Mouse (Mus musculus) MEL (cell line): ENCODE data around the gene Tmem198. TPM values are rescaled to one million over a fixed set of nuclear protein-coding genes. Genes with fewer than 3 reads are reported as not detected.

Source experiments
- DNase-seq: peaks from one replicate; pipeline ENCODE4 v3.0.0; 2011; ENCODE audit warnings: low read depth, low spot score
- H3K27ac ChIP-seq: 2 replicates; pipeline ENCODE4 v1.5.1; 2012; ENCODE audit warnings: low read depth, mild to moderate bottlenecking, control low read depth, low read length, moderate library complexity; ENCODE audit not compliant: control insufficient read depth
- H3K27me3 ChIP-seq, 2 experiments: fragments of 150-350 bp in 1 of 2; sonication (generic) in 1 of 2; 2 replicates each; pipeline ENCODE4 v1.6.1; 2012; ENCODE audit warnings: low read length in 2 of 2, mild to moderate bottlenecking in 2 of 2, improper control_type of control experiment in 1 of 2, moderate library complexity in 1 of 2; ENCODE audit not compliant: insufficient read depth in 2 of 2, control insufficient read depth in 1 of 2
- H3K36me3 ChIP-seq, 2 experiments: 2 replicates each; pipeline ENCODE4 v1.6.1; 2012 to 2014; ENCODE audit warnings: low read length in 2 of 2, improper control_type of control experiment in 1 of 2, inconsistent platforms in 1 of 2, mild to moderate bottlenecking in 1 of 2; ENCODE audit not compliant: insufficient read depth in 2 of 2, control insufficient read depth in 1 of 2
- H3K4me1 ChIP-seq, 2 experiments: fragments of 150-350 bp in 1 of 2; sonication (generic) in 1 of 2; 2 replicates each; pipeline ENCODE4 v1.6.1; 2012; ENCODE audit warnings: low read length in 2 of 2, improper control_type of control experiment in 1 of 2, mild to moderate bottlenecking in 1 of 2; ENCODE audit not compliant: insufficient read depth in 2 of 2, control insufficient read depth in 1 of 2
- H3K4me3 ChIP-seq, 2 experiments: fragments of 150-350 bp in 1 of 2; sonication (generic) in 1 of 2; 2 replicates each; pipeline ENCODE4 v1.5.1; 2012; ENCODE audit warnings: low read depth in 2 of 2, low read length in 2 of 2, mild to moderate bottlenecking in 2 of 2, moderate library complexity in 2 of 2, control low read depth in 1 of 2, improper control_type of control experiment in 1 of 2; ENCODE audit not compliant: control insufficient read depth in 1 of 2, insufficient read depth in 1 of 2
- H3K79me2 ChIP-seq: 2 replicates; pipeline ENCODE4 v1.6.1; 2012; ENCODE audit warnings: mild to moderate bottlenecking, low read length, moderate library complexity; ENCODE audit not compliant: control insufficient read depth, poor library complexity, insufficient read depth
- H3K9ac ChIP-seq: 2 replicates; pipeline ENCODE4 v1.6.1; 2012; ENCODE audit warnings: low read depth, mild to moderate bottlenecking, control low read depth, low read length, moderate library complexity; ENCODE audit not compliant: control insufficient read depth, poor library complexity, severe bottlenecking
- H3K9me3 ChIP-seq: fragments of 150-350 bp; sonication (generic); replicated peaks from 2 replicates; pipeline ENCODE4 v1.6.1; 2012; ENCODE audit warnings: mild to moderate bottlenecking, low read length, improper control_type of control experiment, moderate library complexity; ENCODE audit not compliant: insufficient read depth
- CHD1 ChIP-seq: IDR thresholded peaks from 2 replicates; pipeline ENCODE4 v1.6.1; 2012; ENCODE audit warnings: low read depth, mild to moderate bottlenecking, inconsistent platforms, low read length, improper control_type of control experiment
- CTCF ChIP-seq, 3 experiments: IDR thresholded peaks in 2 of 3; conservative IDR thresholded peaks in 1 of 3; 2 replicates each; pipeline ENCODE4 v1.5.1; 2011 to 2012; ENCODE audit warnings: low read length in 3 of 3, low read depth in 2 of 3, mild to moderate bottlenecking in 2 of 3, improper control_type of control experiment in 1 of 3, inconsistent platforms in 1 of 3, mixed read lengths in 1 of 3, moderate library complexity in 1 of 3; ENCODE audit not compliant: control insufficient read depth in 1 of 3, insufficient read depth in 1 of 3, poor library complexity in 1 of 3, severe bottlenecking in 1 of 3
- E2F4 ChIP-seq: IDR thresholded peaks from 2 replicates; pipeline ENCODE4 v1.6.1; 2011; ENCODE audit warnings: low read depth, low read length, improper control_type of control experiment, borderline replicate concordance
- ELF1 ChIP-seq: IDR thresholded peaks from 2 replicates; pipeline ENCODE4 v1.6.1; 2014; ENCODE audit warnings: low read depth, mild to moderate bottlenecking, inconsistent platforms, low read length, improper control_type of control experiment, moderate library complexity
- EP300 ChIP-seq, 2 experiments: IDR thresholded peaks; 2 replicates each; pipeline ENCODE4 v1.6.1; 2011; ENCODE audit warnings: improper control_type of control experiment in 2 of 2, low read length in 2 of 2, low read depth in 1 of 2, mild to moderate bottlenecking in 1 of 2
- ETS1 ChIP-seq: IDR thresholded peaks from 2 replicates; pipeline ENCODE4 v1.6.1; 2012; ENCODE audit warnings: low read depth, mild to moderate bottlenecking, inconsistent platforms, low read length, improper control_type of control experiment, moderate library complexity
- HCFC1 ChIP-seq: IDR thresholded peaks from 2 replicates; pipeline ENCODE4 v1.6.1; 2012; ENCODE audit warnings: low read depth, mild to moderate bottlenecking, inconsistent platforms, low read length, improper control_type of control experiment, moderate library complexity
- MAX ChIP-seq: IDR thresholded peaks from 2 replicates; pipeline ENCODE4 v1.6.1; 2011; ENCODE audit warnings: low read length, improper control_type of control experiment
- MAZ ChIP-seq: IDR thresholded peaks from 2 replicates; pipeline ENCODE4 v1.6.1; 2012; ENCODE audit warnings: low read depth, mild to moderate bottlenecking, inconsistent platforms, low read length, improper control_type of control experiment
- MXI1 ChIP-seq: IDR thresholded peaks from 2 replicates; pipeline ENCODE4 v1.6.1; 2011; ENCODE audit warnings: mild to moderate bottlenecking, low read depth, low read length, improper control_type of control experiment
- MYB ChIP-seq: IDR thresholded peaks from 2 replicates; pipeline ENCODE4 v1.6.1; 2011; ENCODE audit warnings: mild to moderate bottlenecking, low read depth, low read length, improper control_type of control experiment
- MYC ChIP-seq: IDR thresholded peaks from 2 replicates; pipeline ENCODE4 v1.6.1; 2011; ENCODE audit warnings: low read depth, mild to moderate bottlenecking, low read length, improper control_type of control experiment, moderate library complexity
- NELFE ChIP-seq: IDR thresholded peaks from 2 replicates; pipeline ENCODE4 v1.6.1; 2011; ENCODE audit warnings: low read depth, low read length, improper control_type of control experiment
- NRF1 ChIP-seq: IDR thresholded peaks from 2 replicates; pipeline ENCODE4 v1.6.1; 2014; ENCODE audit warnings: low read depth, mild to moderate bottlenecking, inconsistent platforms, low read length, improper control_type of control experiment, moderate library complexity; ENCODE audit not compliant: poor library complexity, insufficient read depth, severe bottlenecking
- POLR2A ChIP-seq, 2 experiments: IDR thresholded peaks; 2 replicates each; pipeline ENCODE4 v1.6.1; 2011 to 2012; ENCODE audit warnings: low read length in 2 of 2, mild to moderate bottlenecking in 2 of 2, control low read depth in 1 of 2, improper control_type of control experiment in 1 of 2, low read depth in 1 of 2, moderate library complexity in 1 of 2; ENCODE audit not compliant: control insufficient read depth in 1 of 2, insufficient read depth in 1 of 2, poor library complexity in 1 of 2
- POLR2AphosphoS2 ChIP-seq: IDR thresholded peaks from 2 replicates; pipeline ENCODE4 v1.6.1; 2011; ENCODE audit warnings: low read length, improper control_type of control experiment
- RCOR1 ChIP-seq: IDR thresholded peaks from 2 replicates; pipeline ENCODE4 v1.6.1; 2012; ENCODE audit warnings: low read depth, mild to moderate bottlenecking, inconsistent platforms, low read length, improper control_type of control experiment
- SIN3A ChIP-seq: IDR thresholded peaks from 2 replicates; pipeline ENCODE4 v1.6.1; 2012; ENCODE audit warnings: low read length, improper control_type of control experiment, inconsistent platforms
- SMC3 ChIP-seq: IDR thresholded peaks from 2 replicates; pipeline ENCODE4 v1.6.1; 2011; ENCODE audit warnings: low read depth, low read length, improper control_type of control experiment
- TBP ChIP-seq: IDR thresholded peaks from 2 replicates; pipeline ENCODE4 v1.8.0; 2011; ENCODE audit warnings: low read depth, low read length, improper control_type of control experiment
- TCF12 ChIP-seq: IDR thresholded peaks from 2 replicates; pipeline ENCODE4 v1.6.1; 2014; ENCODE audit warnings: low read depth, mild to moderate bottlenecking, inconsistent platforms, low read length, improper control_type of control experiment, moderate library complexity
- USF1 ChIP-seq: IDR thresholded peaks from 2 replicates; pipeline ENCODE4 v1.6.1; 2014; ENCODE audit warnings: low read depth, mild to moderate bottlenecking, inconsistent platforms, low read length, improper control_type of control experiment, moderate library complexity
- USF2 ChIP-seq, 2 experiments: IDR thresholded peaks; 2 replicates each; pipeline ENCODE4 v1.6.1; 2011 to 2012; ENCODE audit warnings: improper control_type of control experiment in 2 of 2, low read length in 2 of 2, borderline replicate concordance in 1 of 2, inconsistent platforms in 1 of 2, low read depth in 1 of 2, mild to moderate bottlenecking in 1 of 2; ENCODE audit not compliant: insufficient read depth in 1 of 2
- ZC3H11A ChIP-seq: IDR thresholded peaks from 2 replicates; pipeline ENCODE4 v1.6.1; 2012; ENCODE audit warnings: low read depth, mild to moderate bottlenecking, inconsistent platforms, low read length, improper control_type of control experiment
- ZKSCAN1 ChIP-seq: IDR thresholded peaks from 2 replicates; pipeline ENCODE4 v1.6.1; 2012; ENCODE audit warnings: low read depth, mild to moderate bottlenecking, inconsistent platforms, low read length, improper control_type of control experiment, moderate library complexity
- ZMIZ1 ChIP-seq: IDR thresholded peaks from 2 replicates; pipeline ENCODE4 v1.6.1; 2012; ENCODE audit warnings: low read depth, mild to moderate bottlenecking, inconsistent platforms, low read length, improper control_type of control experiment, moderate library complexity
- ZNF384 ChIP-seq: IDR thresholded peaks from 2 replicates; pipeline ENCODE4 v1.6.1; 2012; ENCODE audit warnings: low read depth, mild to moderate bottlenecking, inconsistent platforms, low read length, improper control_type of control experiment
- polyA plus RNA-seq, 2 experiments: library from polyadenylated mRNA; stranded (reverse) in 1 of 2; unstranded in 1 of 2; fragments of >175 nt in 1 of 2; fragments of >200 nt in 1 of 2; gene quantifications; 2 replicates each; pipeline versions ENCODE4 v1.2.1 to v1.2.4; 2012; ENCODE audit warnings: low replicate concordance in 2 of 2, low read depth in 1 of 2; ENCODE audit not compliant: insufficient read length in 2 of 2, insufficient read depth in 1 of 2, missing spikeins in 1 of 2
- total RNA-seq: library from RNA; depleted of rRNA; stranded (reverse); fragments of 300-350 nt; gene quantifications from 2 replicates; pipeline ENCODE4 v1.2.3, GENCODE M21; 2012

The Tmem198 gene
- total and polyA plus RNA-seq, 3 experiments = 0.65 to 1.4 TPM; not detected in 1

- no peak overlapping the region for H3K4me3 ChIP-seq
- peaks cover 2% of the 10 kb centered on the region; the same call in 1 of the 2 replicates for H3K79me2 ChIP-seq
- peaks cover 0 to 8% of the 10 kb centered on the region in 2 experiments; a peak in 1 of 4 replicates for H3K4me1 ChIP-seq
- no peaks in the 10 kb centered on the region for H3K9me3 ChIP-seq
- no peak for DNase-seq
- H3K36me3 ChIP-seq = peaks cover 0 to 11% of the 10 kb centered on the region in 2 experiments; a peak in 2 of 4 replicates
- H3K9ac ChIP-seq = no peak overlapping the region
- no peak overlapping the region for H3K27ac ChIP-seq
- no peak for TF ChIP-seq CHD1
- TF ChIP-seq ZC3H11A = no peak
- no peak for TF ChIP-seq ETS1
- TF ChIP-seq POLR2A (IDR thresholded peaks at IDR 0.05; ENCODE audit: control insufficient read depth in 1 of 2, insufficient read depth in 1 of 2, low read depth in 1 of 2, low read length in 2 of 2, poor library complexity in 1 of 2) = no peak
- no peak for TF ChIP-seq MYB
- no peak for TF ChIP-seq HCFC1
- no peak for TF ChIP-seq E2F4
- no peak for TF ChIP-seq MYC
- no peak for TF ChIP-seq ZNF384
- TF ChIP-seq EP300 (IDR thresholded peaks at IDR 0.05; ENCODE audit: low read depth in 1 of 2, low read length in 2 of 2) = no peak
- no peak for TF ChIP-seq NRF1
- TF ChIP-seq RCOR1 = no peak
- no peak for TF ChIP-seq ZKSCAN1
- TF ChIP-seq, all 39 proteins: peak for 0
- H3K27me3 ChIP-seq = no peaks in the 10 kb centered on the region; a peak in 1 of 4 replicates
Observed at GRCm38 (mm10) chr1:75519576-75519975, 40.2 kb downstream of the Tmem198 start.

GRCm38 (mm10) chr1:75521321-75522031 is 42.1 kb downstream of the Tmem198 start, which contains the start of gene Stk11ip:
Gene Stk11ip, plus strand, starts transcription at chr1:75521529.
- Histone ChIP-seq H3K9me3 (no peaks in the 10 kb centered on the region), H3K9ac (peak within 1 kb of the TSS; percentile 92), H3K4me3 (peak within 1 kb of the TSS; percentile 67 to 90), H3K4me1 (peaks cover 0 to 8% of the 10 kb centered on the region in 2 experiments; a peak in 1 of 4 replicates), H3K79me2 (peaks cover 2% of the 10 kb centered on the region; the same call in 1 of the 2 replicates), H3K27ac (peak within 1 kb of the TSS; percentile 96), H3K27me3 (no peaks in the 10 kb centered on the region; a peak in 1 of 4 replicates), H3K36me3 (peaks cover 0 to 11% of the 10 kb centered on the region in 2 experiments; a peak in 2 of 4 replicates)
- TF ChIP-seq EP300 (IDR thresholded peaks at IDR 0.05; ENCODE audit: low read depth in 1 of 2, low read length in 2 of 2) (peak in 1 of 2 experiments; percentile 50; a peak in 2 of 4 replicates), MYC (peak; percentile 71), MXI1 (peak; percentile 99), NELFE (peak; percentile 90), HCFC1 (peak; percentile 87), MAZ (peak; percentile 77; the same call in 1 of the 2 replicates), CHD1 (no peak), ZMIZ1 (peak; percentile 88), TBP (peak; percentile 80), POLR2A (IDR thresholded peaks at IDR 0.05; ENCODE audit: control insufficient read depth in 1 of 2, insufficient read depth in 1 of 2, low read depth in 1 of 2, low read length in 2 of 2, poor library complexity in 1 of 2) (peak; percentile 89 to 96), TCF12 (peak; percentile 58), POLR2AphosphoS2 (peak; percentile 94), CTCF (IDR thresholded peaks at IDR 0.05 in 2 of 3, conservative IDR thresholded peaks at IDR 0.05 in 1 of 3; ENCODE audit: control insufficient read depth in 1 of 3, insufficient read depth in 1 of 3, low read depth in 2 of 3, low read length in 3 of 3, poor library complexity in 1 of 3, severe bottlenecking in 1 of 3) (no peak), USF2 (IDR thresholded peaks at IDR 0.05; ENCODE audit: borderline replicate concordance in 1 of 2, insufficient read depth in 1 of 2, low read depth in 1 of 2, low read length in 2 of 2) (no peak), ELF1 (peak; percentile 90), USF1 (peak; percentile 75), RCOR1 (no peak), SIN3A (peak; percentile 100), MAX (peak; percentile 75), SMC3 (no peak)
- DNase-seq = peak; percentile 97
